Mouse (Mus musculus) neutrophil, adult 83 days (primary cell): ENCODE data around the gene Ms4a1. TPM values are rescaled to one million over a fixed set of nuclear protein-coding genes. Genes with fewer than 3 reads are reported as not detected.

ENCODE experiments used
- total RNA-seq, 2 experiments: library from RNA; stranded (reverse); gene quantifications; one replicate each; pipeline ENCODE4 v1.2.4; 2023

The Ms4a1 gene
- total RNA-seq: 1 to 10 TPM; 1.1 to 3.0 TPM

DNA sequence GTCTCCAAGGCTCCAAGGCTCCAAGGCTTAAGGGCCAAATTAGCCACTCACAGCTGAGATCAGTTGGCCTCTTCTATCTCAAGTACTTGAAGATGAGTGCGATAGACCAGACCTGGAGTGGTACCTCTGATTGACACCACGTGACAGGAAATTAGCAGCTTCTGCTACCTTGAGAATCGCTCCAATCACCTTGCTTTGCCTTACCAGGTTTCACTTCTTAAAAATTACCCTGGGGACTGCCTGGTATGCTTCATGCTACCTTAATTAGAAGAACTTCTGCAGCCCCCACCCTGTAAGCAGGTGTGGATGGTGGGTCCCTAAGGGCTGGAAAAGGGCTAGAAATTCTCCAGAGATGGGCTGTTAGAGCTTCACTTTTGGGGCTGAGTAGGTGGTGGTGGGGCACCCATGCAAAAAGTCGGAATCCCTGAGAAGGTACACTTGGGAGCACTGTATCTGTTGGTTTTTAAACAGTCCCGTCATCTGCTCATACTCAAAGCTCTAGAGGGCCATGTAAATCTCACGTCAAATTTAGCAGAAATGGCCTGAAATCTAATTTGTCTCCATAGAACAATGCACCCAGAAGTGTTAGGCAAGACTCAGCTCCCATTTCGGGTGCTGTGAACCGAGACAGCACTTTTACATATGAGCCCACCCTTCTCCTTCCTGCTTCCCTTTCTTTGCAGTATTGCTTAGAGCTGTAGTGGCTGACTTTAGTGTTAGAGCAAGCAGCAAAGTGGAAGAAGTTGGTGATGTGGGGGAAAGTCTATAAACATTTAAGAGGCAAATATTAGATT, at the start of gene Ms4a1:
Gene Ms4a1 (minus strand): TSS at position 190 of the 794 bp plus-strand sequence.

DNA sequence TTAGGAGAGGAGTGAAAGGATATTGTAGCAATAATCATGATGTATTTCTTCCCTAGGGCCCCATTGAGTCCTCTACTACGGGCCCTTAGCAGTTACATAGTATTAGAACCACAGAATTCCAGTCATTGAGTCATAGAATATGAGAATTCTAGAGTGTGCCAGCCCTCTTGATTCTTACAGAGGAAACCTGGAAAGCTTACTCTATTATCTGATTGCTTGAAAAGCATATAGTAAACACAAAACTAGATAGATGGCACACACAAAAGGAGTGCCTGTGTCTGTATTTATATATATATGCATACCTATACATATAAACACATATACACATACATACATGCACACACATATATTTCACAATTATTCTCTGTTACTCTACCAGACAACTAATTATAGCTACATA, 48.3 kb upstream of the Ms4a1 start, which contains the start of gene Ms4a14:
Gene Ms4a14 (minus strand): TSS at position 101 of the 400 bp plus-strand sequence.

GRCm38 (mm10) chr19:11283773-11284172, 17.7 kb upstream of the Ms4a1 start, which contains the start of gene Ms4a5:
Gene Ms4a5, minus strand, starts transcription at chr19:11283873.

DNA sequence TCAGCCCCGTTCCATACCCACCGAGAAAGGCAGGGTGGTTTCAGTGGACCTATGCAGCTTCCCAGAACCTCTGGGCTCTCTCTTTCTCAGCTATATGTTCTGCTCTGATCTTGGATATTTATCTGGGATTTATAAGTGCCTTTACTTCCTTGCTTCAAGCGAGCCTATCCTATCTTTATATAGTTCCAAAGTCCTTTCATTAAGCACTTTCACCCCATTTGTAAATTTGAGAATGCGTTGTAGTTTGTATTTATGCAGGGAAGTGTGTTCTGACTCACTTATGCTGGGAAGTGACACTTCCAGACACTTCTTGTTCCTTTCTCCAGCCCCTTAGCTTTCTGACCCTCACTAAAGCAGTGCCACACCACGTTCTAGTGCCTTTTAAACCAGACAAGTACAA, 33.7 kb downstream of the Ms4a1 start, which contains the start of gene Ms4a12:
Gene Ms4a12 (minus strand): TSS at position 101 of the 400 bp plus-strand sequence.

Other genes starting within 250 kb of the Ms4a1 start
- gene Ms4a18, start 248.2 kb downstream of the Ms4a1 start, total RNA-seq: not detected
- 10 to 100 TPM; 41.2 to 41.4 TPM for gene Ms4a8a, start 185.1 kb downstream of the Ms4a1 start, total RNA-seq
- not detected for gene 1700017D01Rik, start 135.4 kb downstream of the Ms4a1 start, total RNA-seq
- not detected for gene 1700025F22Rik, start 100.9 kb downstream of the Ms4a1 start, total RNA-seq
- gene Ms4a13, start 69.5 kb downstream of the Ms4a1 start, total RNA-seq: not detected
- gene Ms4a12, start 33.8 kb downstream of the Ms4a1 start, total RNA-seq: not detected
- not detected for gene Ms4a5, start 17.6 kb upstream of the Ms4a1 start, total RNA-seq
- not detected for gene Ms4a14, start 48.2 kb upstream of the Ms4a1 start, total RNA-seq
- not detected for gene Ms4a7, start 69.9 kb upstream of the Ms4a1 start, total RNA-seq
- gene Ms4a4a, start 109.3 kb upstream of the Ms4a1 start, total RNA-seq: 10 to 100 TPM; 12.6 to 26.8 TPM
- gene Ms4a4c, start 138.5 kb upstream of the Ms4a1 start, total RNA-seq: 10 to 100 TPM; 44.8 to 48.7 TPM
- gene Ms4a4b, start 177.3 kb upstream of the Ms4a1 start, total RNA-seq: 10 to 100 TPM; 11.0 to 11.5 TPM
- gene Ms4a6c, start 203.1 kb upstream of the Ms4a1 start, total RNA-seq: 100 to 1,000 TPM; 214 to 241 TPM
- 1 to 10 TPM; 3.6 to 3.7 TPM for gene Gm8369, start 219.7 kb upstream of the Ms4a1 start, total RNA-seq